Mouse (Mus musculus): ENCODE results near the gene Tbc1d15.

- TF ChIP-seq POLR2A (IDR thresholded peaks at IDR 0.05; ENCODE audit: extremely low read depth, insufficient read depth, low read length) (no peak), CTCF (IDR thresholded peaks at IDR 0.05; ENCODE audit: low read depth, low read length) (no peak)
These were observed 11.8 kb upstream of the Tbc1d15 start for GRCm38 (mm10) chr10:115262926-115263562.
